Mouse (Mus musculus): Measurements from ENCODE around the gene Tmcc1.

DNA sequence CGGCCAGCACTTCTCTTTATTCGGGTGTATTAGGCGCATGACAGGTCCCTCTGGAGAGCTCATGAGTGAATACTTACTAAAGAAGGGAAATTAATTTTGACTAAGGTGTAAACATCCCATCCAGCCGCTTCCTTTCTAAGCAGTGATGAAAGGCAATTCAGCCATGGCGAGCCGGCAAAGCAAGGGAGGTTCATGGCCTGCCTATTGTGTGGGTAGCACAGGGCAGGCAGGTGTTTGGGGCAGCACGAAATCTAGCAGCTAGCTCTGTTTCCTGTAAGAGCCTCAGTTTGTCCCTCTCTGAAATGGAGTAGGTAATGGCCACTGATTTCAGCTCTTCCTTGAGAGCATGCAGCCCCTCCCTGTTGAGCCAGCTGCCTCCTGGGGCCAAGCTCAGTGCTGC, 208.7 kb downstream of the Tmcc1 start:
- TF ChIP-seq POLR2A (IDR thresholded peaks at IDR 0.05; ENCODE audit: insufficient read depth, low read depth, low read length) (no peak), CTCF (IDR thresholded peaks at IDR 0.05; ENCODE audit: insufficient read depth, low read depth, low read length) (no peak)
